Mouse (Mus musculus): ENCODE data around the gene Klk11. TPM values are rescaled to one million over a fixed set of nuclear protein-coding genes. Genes with fewer than 3 reads are reported as not detected.

Gene Klk11
- not detected for total RNA-seq (2023)

DNA sequence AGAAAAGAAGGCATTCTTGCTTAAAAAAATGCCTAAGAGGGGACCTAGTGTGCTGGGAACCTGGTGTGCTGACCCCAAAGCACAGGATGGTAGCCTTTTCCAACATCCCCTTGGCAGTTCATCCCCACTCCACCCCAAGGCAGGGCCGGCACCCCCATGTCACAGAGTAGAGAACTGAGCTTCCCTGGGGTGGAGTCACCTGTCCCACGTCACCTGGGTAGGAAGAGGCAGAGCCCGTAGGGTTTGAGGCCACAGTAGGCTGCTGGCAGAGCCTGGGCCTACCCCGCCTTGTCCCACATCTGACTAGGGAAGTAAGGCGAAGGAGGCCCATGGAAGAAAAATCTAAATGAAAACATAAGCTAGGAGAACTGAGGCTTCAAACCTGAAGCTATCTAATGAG is at the start of gene Klk11:
TSS of gene Klk11 (plus strand) at position 241 of the 400 bp plus-strand sequence.

DNA sequence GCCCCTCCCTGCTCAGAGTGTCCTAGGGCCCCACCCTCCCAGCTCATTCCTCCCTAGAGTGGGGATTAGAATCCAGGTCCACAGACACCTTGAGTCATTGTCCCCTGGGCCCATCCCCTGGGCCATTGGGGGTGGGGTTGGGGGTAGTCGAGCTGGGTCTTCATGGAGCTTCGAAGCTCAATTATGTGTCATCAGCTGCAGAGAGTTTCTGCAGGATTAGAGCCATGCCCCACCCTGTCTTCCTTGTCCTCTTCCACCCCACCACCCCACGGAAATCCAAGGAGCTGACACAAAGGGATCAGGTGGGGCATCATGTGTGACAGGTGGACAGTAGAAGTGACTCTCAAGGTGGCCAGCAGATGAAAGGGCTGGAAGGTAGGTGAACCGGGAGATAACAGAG is 5.8 kb upstream of the Klk11 start, which contains the start of gene Klk12:
TSS of gene Klk12 (plus strand) at position 301 of the 400 bp plus-strand sequence.

GRCm38 (mm10) chr7:43780746-43781145 is 6.3 kb downstream of the Klk11 start, which contains the start of gene Klk10:
TSS of gene Klk10 (plus strand) at chr7:43781035.

GRCm38 (mm10) chr7:43791591-43791990 is 17.2 kb downstream of the Klk11 start, which contains the start of gene Klk9:
TSS of gene Klk9 (plus strand) at chr7:43791891.

DNA sequence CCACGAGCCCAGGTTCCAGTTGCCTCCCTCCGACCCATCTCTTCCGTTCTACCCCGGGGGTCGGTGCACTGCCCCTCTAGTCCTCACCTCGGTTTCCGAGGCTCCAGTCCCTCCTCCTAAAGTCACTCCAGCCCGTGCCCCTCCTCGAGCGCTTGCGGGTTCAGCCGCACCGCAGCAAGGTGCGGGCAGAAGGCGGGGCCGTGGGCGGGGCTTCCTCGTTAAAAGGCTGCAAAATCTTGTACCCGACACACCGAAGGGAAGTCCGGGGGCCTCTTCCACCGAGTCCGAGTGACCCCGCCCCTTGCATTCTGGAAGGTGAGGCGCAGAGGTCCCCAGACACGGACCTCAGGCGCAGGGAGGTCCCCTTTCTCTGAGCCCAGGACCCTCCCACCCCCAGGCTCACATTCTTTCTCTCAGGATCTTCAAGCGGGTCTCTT is 22.9 kb downstream of the Klk11 start, which contains the start of gene Klk8:
TSS of gene Klk8 (plus strand) at position 245 of the 437 bp plus-strand sequence.

DNA sequence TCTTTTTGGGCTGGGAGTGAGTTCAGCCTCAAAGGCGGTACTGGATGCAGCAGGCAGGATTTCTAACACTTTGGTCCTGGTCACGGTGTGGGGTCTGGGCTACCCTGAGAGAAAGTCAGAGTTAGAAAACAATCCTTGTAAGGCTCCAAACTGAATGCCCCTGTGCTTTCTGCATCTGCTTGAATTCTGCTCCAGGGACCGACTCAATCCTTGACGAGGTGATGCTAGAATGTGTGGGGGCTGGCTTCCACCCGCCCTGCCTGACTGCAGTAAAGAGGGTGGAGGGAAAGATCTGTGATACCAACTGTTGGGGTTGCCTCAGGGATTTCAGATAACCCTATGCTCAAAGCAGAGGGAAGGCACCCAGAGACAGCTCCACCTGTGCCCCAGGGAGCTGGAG is 36.6 kb downstream of the Klk11 start, which contains the start of gene Klk7:
TSS of gene Klk7 (plus strand) at position 301 of the 400 bp plus-strand sequence.

DNA sequence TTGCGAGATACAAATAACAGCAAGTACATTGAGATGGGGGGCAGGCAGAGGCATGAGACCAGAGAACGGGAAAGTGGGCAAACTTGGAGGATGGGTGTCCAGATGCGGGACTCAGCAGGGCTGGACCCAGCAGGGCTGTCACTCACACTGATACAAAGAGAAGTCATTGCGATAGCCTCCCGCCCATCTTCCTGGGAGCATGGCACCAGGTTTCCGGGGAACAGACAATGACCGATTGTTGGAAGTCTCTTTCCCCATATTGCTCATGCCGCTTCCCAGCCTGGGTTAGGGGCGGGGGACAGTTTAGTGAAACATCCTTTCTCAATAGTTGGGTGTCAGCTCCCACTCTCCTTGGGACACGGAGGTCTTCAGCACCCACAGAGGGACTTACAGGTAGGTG is 49.8 kb downstream of the Klk11 start, which contains the start of gene Klk6:
TSS of gene Klk6 (plus strand) at position 301 of the 400 bp plus-strand sequence.

Other genes starting within 250 kb of the Klk11 start
- 1 to 10 TPM in 1 of 2 experiments, under 1 TPM in 1; 0.96 to 1.0 TPM for gene Cd33, start 230.2 kb upstream of the Klk11 start, total RNA-seq (2023)
- gene Zfp658, start 212.3 kb upstream of the Klk11 start, total RNA-seq (2023), result 1 to 10 TPM; 8.2 TPM
- gene Zfp719, start 195.0 kb upstream of the Klk11 start, total RNA-seq (2023), result 10 to 100 TPM in 1 of 2 experiments, 1 to 10 TPM in 1; 9.2 to 18.9 TPM
- not detected for gene Zfp819, start 167.4 kb upstream of the Klk11 start, total RNA-seq (2023)
- gene Ceacam18, start 139.9 kb upstream of the Klk11 start, total RNA-seq (2023), result not detected
- gene Siglece, start 114.4 kb upstream of the Klk11 start, total RNA-seq (2023), result 1 to 10 TPM; 1.3 to 2.4 TPM
- 10 to 100 TPM in 1 of 2 experiments, 1 to 10 TPM in 1; 9.6 to 10.0 TPM for gene Ctu1, start 102.6 kb upstream of the Klk11 start, total RNA-seq (2023)
- not detected for gene Klk14, start 84.2 kb upstream of the Klk11 start, total RNA-seq (2023)
- gene Klk13, start 62.0 kb upstream of the Klk11 start, total RNA-seq (2023), result not detected
- not detected for gene Klk12, start 5.7 kb upstream of the Klk11 start, total RNA-seq (2023)
- gene Klk10, start 6.4 kb downstream of the Klk11 start, total RNA-seq (2023), result not detected
- not detected for gene Klk9, start 17.3 kb downstream of the Klk11 start, total RNA-seq (2023)
- gene Klk8, start 23.0 kb downstream of the Klk11 start, total RNA-seq (2023), result 100 to 1,000 TPM; 182 to 192 TPM
- gene Klk7, start 36.7 kb downstream of the Klk11 start, total RNA-seq (2023), result 1 to 10 TPM in 1 of 2 experiments, under 1 TPM in 1; 0.76 to 1.3 TPM
- not detected for gene Klk6, start 49.9 kb downstream of the Klk11 start, total RNA-seq (2023)
- not detected for gene Klk5, start 67.4 kb downstream of the Klk11 start, total RNA-seq (2023)
- gene Klk4, start 106.6 kb downstream of the Klk11 start, total RNA-seq (2023), result not detected
- not detected for gene Klk15, start 159.1 kb downstream of the Klk11 start, total RNA-seq (2023)
- not detected for gene Klk1b8, start 176.1 kb downstream of the Klk11 start, total RNA-seq (2023)
- not detected for gene Klk1b1, start 192.1 kb downstream of the Klk11 start, total RNA-seq (2023)
- gene Klk1b9, start 201.5 kb downstream of the Klk11 start, total RNA-seq (2023), result 1 to 10 TPM in 1 of 2 experiments, not detected in 1; 1.1 TPM
- gene Klk1b11, start 221.3 kb downstream of the Klk11 start, total RNA-seq (2023), result not detected
- not detected for gene Klk1b26, start 237.6 kb downstream of the Klk11 start, total RNA-seq (2023)

Data from T-cell, adult 66 days (primary cell).